Mouse (Mus musculus): ENCODE results near the gene Zfp362. TPM values are rescaled to one million over a fixed set of nuclear protein-coding genes. Genes with fewer than 3 reads are reported as not detected.

The Zfp362 gene
- total RNA-seq, 2 experiments from 2014 or later = 9.9 TPM

DNA sequence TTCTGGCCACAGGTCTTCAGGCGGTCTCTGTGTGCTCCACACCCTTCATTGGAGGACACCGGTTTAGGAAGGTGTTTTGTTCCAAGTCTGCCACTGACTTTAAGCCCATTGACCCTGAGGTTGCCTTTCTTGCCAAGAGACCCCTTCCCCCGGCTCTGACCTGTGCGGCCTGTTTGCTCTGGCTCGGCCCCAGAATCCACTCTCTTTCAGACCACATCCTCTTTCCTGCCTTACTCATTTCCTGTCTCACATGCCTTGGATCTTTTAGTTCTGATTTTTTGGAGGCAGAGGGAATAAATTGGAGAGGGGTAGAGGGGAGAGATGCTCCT, 76.2 kb downstream of the Zfp362 start:
- peak; percentile 64 to 71 for DNase-seq

DNA sequence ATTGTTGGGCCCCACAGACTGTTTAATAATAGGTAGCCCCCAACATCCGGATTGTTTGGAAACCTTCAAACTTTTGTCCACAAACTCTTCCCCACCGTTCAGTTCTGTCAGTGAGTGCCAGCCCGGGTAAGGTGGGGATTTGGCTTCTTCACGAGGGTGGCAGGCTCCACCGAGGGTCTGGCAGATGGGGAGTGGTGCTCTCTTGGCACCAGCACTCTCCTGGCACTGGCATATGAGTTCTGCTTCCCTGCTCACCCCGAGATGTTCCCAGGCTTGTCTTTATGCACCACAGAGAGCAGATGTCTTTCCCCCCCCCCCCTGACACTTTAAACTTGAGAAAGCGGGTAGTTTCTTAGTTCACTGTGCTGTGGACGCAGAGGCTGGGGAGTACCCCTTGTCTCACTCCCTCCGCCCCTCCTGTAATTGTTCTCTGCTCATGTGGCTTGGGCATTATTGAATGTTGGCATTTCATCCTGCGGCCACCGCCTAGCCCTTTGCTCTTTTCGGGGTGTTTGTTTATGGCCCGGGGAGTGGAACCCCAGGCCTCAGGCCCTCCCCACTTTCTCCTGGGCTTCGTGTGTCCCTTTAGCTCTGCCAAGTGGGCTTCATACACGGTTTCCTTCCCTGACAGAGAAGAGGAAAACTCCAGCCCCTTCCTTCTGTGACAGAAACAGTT, 76.7 kb downstream of the Zfp362 start:
- DNase-seq = no peak

DNA sequence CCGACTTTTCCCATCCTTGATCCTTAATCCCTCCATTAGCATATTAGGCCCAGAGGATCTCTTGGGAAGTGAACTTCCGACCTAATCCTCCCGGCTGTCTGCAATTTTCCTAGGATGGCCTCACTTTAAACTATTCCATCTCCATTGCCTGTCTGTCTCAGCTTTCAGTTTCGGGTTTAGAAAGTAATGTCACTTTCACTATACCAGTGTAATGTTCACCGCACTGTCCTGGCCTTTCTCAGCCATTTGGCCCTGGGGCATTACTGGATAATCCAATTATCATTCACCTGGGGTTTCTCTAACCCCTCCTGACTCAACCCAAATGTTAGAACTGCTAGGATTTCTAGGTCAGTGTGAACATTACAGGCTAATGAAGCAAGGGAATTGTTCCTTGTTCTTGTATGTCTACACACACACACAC, 77.4 kb downstream of the Zfp362 start:
- DNase-seq = no peak

- peak; percentile 69 to 78 for DNase-seq
Measured at GRCm38 (mm10) chr4:128727721-128728430, 78.0 kb downstream of the Zfp362 start.

GRCm38 (mm10) chr4:128727019-128727720, 78.7 kb downstream of the Zfp362 start:
- DNase-seq = peak; percentile 88 to 91

DNA sequence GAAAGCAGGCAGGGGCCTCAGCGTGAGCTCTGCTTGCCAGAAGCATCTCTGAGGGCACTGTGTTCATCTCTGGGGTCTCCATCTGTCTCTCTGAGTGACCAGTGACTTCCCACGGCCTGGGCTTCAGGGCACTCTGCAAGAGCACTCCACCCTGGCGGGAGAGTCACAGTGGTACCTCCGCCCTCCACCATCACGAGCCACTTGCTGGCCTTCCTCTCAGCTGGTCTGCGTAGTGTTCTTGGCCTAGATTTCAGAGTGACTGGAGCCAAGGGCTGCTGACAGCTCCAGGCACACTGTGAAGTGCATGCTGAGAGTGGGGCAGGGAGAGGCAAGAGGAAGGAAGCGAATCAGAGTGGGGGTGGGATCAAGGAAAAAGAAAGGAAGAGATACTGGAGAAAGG, 81.8 kb downstream of the Zfp362 start:
- DNase-seq = peak; percentile 75 to 90

DNA sequence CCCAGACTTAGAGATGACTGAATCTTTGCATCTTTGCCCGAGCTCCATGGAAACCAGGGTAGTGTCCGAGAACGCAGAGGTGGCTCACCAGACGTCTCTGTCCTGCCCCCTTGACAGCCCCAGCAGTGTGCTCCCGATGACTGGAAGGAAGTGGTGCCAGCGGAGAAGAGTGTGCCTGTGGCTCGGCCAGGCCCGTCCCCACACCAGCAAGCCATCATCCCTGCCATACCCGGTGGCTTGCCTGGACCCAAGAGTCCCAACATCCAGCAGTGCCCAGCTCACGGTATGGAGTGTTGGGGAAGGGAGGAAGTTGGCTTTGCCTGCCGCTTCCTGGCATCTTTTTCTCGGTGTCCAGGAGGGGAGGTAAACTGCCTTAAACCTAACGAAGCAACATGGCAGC, 82.4 kb downstream of the Zfp362 start:
- no peak for DNase-seq

Other genes with a start within 250 kb of the Zfp362 start
- gene Zscan20, start 195.9 kb downstream of the Zfp362 start, total RNA-seq (2021) = 1 to 10 TPM; 6.0 to 6.1 TPM
- gene Tlr12, start 187.4 kb downstream of the Zfp362 start, total RNA-seq (2021) = under 1 TPM; 0.18 to 0.50 TPM
- 10 to 100 TPM; 39.5 to 45.3 TPM for gene Phc2, start 151.3 kb downstream of the Zfp362 start, total RNA-seq (2021)
- under 1 TPM; 0.13 to 0.32 TPM for gene A3galt2, start 50.7 kb downstream of the Zfp362 start, total RNA-seq (2021)
- 1 to 10 TPM; 1.1 to 1.3 TPM for gene Trim62, start 77.5 kb upstream of the Zfp362 start, total RNA-seq (2021)
- 1 to 10 TPM; 2.3 to 3.5 TPM for gene Azin2, start 156.4 kb upstream of the Zfp362 start, total RNA-seq (2021)
- 10 to 100 TPM; 75.7 to 78.3 TPM for gene Ak2, start 185.9 kb upstream of the Zfp362 start, total RNA-seq (2021)